Mouse (Mus musculus): ENCODE results near the gene a.
"Not testable (repeated sequence)": the region's sequence is repeated elsewhere in the genome, so short reads cannot be mapped to it uniquely, and the experiment has no call there.

a gene

DNA sequence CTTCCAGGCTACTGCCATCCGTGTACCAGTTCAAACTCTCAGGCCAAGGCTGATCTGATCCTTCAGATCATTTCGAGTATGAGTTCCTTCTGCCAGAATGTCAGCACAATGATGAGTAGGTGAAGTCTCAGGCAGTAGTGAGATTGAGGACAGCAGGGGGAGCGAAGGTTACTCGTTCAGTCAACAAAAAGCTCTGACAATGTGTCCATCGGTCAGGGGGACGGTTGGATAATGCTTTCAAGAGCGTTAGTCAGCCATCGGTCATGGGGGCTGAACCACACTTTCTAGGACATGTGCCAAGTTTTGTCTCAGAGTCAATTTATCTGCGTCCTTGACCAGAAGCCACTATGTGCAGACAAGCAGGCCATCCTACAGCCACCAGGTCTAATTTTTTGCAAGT lies 225.5 kb downstream of the a start:
- not testable (repeated sequence) for DNase-seq

DNA sequence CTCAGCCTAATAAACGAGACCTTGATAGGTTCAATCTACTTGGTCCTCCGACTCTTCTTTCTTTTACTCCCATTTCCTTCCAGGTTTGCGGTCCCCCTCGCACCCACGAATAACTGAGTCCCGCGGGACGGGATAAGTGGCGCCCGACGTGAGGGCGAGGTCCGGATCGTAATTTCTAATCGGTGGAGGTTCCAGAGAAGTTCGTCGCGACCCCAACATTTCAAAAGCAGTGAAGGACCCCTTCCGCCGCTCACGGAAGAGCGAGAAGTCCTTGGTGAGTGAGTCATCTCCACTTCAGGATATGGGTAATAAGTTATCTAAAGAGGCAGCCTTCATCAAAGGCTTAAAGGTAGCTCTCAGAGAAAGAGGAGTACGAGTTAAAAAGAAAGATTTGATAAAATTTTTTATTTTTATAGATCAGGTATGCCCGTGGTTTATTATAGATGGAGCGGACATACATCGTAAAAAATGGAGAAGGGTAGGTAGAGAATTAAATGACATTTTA lies 227.1 kb downstream of the a start, which contains the start of gene Gm14226:
Gm14226 (plus strand) TSS at position 16 of the 505 bp plus-strand sequence.
- not testable (repeated sequence) for DNase-seq

DNA sequence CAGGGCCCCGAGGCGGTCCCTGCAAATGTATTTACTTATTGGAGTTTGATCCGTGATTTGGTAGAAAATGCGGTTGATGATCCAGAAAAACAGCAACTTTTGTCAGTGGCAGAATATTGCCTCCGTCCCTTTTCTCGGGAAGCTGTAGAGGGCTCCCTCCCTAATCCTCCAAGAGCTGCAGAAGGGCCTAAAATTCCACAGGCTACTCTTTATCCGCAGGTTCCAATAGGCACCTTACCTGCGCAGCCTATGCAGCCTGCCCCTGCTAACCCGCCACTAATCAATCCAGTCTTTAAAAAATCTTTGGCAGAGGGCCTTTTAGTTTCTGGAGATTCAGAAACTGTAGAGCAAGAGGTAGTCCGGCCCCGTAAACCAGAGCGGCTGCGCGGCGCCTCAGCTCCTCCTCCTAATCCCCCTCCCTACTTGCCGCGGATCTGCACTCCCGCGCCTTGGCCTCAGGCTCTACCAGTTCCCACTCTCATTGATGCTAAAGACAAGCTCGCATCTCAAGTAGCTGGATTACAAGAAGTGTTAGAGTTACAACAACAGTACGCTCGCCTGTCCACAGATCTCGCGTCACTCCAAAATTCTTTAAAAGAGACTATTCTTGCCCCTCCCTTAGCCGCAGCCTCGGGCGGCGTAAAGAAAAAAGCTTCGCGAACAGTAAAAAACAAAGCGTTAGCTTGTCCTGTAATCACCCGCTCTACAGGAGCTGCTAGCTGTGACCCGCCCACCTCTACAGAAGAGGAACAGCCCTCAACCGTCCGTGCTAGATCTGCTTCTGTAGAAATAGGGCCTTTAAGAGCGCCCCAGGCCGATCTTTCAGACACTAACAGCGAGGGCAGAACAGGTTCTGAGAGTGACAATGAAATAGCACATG lies 227.8 kb downstream of the a start:
- DNase-seq = peak; percentile 69

DNA sequence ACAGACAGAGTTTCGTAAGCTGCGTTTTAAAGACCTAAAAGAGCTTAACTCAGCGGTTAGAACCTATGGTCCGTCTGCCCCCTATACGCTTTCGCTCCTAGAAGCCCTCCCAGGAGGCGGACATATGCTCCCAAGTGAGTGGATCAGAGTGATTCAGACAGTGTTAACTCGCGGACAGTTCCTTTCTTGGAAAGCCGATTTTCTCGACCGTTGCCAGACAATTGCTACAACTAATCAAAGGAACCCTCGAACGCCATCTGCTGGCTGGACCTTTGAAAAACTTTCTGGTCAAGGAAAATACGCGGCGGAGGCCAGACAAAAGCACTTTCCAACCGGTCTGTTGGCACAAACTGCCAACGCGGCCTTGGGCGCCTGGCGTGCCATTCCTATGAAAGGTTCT lies 228.5 kb downstream of the a start:
- DNase-seq = peak; percentile 90

DNA sequence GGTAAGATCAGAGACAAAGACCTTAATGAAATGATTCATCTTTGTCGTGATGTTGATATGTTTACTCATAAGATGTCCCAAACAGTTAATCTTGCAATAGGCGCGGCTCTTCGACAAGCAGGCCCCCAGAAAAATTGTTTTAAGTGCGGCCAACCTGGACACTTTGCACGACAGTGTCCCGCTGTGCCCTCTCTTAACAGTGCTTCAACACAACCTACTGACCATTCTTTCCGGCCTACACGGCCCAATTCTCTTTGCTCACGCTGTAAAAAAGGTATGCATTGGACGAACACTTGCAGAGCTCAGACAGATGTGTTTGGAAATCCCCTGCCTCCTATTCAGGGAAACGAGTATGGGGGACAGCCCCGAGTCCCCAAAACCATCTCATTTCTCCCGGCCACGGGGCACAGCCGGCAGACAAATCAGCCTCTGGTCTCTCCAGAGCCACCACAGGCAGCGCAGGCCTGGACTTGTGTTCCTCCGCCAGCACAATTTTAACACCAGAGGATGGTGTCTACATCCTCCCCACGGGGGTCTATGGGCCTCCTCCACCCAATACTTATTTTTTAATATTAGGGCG lies 229.1 kb downstream of the a start:
- DNase-seq = not testable (repeated sequence)

DNA sequence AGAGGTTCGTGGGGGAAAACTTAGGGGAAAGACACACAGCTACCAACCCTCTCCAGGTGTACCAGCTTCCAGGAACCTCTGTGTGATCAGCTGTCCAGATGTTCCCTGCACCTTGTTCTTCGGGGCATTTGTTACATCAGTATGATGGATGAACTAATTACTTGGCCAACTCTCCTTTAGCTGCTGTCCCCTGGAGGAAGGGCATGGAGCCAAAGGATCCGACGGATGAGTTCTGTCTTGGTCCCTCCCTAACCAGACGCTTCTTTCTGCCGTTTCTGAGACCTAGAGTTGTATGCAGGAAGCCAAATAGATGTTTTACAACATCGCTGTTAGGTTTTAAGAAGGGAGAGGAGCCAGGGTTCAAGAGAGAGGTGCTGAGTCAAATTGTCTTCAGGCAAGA lies 239.6 kb downstream of the a start:
- DNase-seq = no peak

DNA sequence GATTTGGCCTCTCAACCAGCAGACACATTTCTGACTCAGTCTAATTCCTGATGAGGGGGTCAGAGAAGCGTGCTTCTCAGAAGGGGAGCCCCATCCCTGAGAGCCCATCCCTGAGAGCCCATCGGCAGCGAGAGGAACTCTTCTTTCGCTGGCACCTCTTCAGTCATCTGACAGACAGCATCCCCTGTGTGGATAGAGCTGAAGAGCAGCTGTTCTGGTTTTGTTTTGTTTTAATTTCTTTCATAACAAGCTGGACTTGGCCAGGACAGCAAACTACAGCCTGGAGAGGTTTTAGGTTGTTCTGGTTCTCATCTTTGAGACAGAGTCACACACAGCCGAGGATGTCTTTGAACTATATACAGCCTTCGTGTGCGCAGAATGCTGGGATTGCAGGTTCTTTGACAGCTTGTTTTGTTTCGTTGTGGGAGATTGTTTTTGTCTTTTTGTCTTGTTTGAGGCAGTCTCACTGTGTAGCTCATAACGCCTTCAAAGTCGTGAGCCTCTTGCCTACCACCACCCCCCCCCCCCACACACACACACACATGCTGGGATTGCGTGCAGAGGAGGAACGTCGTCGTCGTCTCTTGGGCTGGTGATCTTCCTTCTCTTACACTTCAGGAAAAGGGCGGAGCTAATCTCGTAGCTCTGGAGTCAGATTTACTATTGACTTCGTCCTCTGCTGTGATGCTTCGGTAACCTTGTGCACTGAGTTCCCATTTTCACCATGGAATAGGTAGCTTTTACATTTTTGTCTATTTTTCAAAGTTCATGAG lies 241.9 kb downstream of the a start:
- no peak for DNase-seq

DNA sequence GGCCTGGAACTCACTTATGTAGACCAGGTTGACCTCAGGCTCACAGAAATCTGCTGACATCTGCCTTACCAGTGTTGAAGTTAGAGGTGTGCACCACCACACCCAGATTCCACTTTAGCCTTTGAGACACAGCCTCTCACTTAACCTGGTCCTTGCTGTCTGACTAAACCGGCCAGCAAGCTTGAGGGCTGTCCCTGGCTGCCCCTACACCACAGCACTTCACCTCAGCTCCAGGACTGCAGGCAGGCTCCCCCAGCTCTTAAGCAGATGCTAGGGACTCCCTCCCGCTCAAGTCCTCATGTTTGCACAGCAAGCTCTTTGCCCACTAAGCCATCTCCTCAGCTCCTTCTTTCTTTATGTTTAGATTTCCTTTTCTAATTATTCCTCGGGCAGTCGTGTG lies 248.8 kb downstream of the a start:
- no peak for DNase-seq

DNA sequence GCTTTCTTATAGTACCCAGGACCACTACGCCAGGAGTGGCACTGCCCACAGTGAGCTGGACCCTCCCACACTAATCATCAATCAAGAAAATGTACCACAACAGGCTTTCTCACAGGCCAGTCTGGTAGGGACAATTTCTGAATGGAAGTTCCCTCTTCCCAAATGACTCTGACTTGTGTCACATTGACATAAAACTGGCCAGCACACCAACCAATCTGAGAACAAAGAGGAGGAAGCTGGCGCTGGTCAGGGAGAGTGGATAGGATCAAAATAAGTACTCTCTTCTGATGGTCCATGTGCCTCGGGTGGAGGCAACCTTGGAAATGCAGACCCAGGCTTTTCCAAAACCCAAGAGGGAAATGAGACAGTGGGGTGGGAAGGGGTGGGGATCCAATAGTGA lies 253.3 kb downstream of the a start:
- DNase-seq = no peak

DNA sequence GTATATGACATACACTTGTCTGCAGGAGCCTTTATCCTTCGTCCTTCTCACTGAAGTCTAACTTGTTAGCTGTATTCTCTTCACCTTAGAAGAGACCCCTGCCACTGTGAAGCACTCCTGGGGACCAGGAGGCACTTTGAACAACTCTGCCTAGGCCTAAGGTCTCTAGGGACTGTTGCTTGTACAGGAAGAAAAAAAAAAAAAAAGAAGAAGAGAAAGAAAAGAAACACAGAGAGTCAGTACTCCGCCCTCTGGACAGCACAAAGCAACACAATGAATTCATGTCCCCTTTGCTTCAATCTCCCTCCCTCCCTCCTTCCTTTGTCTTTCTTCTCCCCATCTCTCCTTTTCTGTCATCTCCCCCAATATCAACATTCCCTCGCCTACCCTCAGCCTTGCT lies 253.9 kb downstream of the a start:
- no peak for DNase-seq

DNA sequence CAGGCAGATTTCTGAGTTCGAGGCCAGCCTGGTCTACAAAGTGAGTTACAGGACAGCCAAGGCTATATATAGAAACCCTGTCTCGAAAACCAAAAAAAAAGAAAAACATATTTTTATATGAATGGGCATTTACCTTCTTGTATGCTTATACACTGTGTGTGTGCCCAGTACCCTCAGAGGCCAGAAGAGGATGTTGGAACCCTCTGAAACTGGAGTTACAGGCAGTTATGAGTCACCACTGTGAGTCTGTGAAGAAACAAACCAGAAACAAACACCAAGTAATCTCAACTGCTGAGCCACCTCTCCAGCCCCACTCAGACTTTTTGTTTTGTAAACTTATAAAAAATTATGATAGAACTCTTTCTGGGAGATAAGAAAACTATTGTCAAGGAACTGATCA lies 255.6 kb downstream of the a start:
- no peak for DNase-seq

DNA sequence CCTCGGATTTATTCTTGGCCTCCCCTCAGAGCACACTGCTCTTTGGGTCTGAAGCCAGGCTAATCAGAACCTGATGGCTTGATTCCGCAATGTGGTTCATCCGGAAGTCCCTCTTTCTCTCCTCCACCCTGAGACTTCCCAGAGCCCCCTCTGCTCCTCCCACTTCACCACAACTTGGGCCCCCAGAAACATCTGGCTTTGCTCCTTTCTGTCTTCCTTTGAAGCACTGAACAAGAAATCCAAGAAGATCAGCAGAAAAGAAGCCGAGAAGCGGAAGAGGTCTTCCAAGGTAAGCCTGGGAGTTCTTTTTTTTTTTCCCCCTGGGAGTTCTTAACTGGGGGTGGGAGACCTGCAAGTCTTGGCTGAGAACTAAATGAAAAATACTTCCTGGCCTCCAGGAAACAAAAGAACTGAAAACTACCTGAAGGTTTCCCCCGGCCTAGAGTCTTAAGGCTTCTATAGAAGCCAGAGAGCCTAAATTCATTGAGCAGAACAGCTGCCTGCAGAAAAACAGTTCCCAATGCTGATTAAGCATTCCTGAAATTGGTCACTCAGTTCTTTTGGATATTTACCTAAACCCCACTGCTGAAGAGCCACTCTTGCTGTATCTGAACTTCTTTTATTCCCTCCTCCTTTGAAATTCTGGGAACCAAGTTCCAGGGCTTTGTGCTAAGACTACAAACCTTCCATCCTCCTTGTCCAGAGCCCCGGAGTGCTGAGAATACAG lies 256.4 kb downstream of the a start:
- DNase-seq = no peak

DNA sequence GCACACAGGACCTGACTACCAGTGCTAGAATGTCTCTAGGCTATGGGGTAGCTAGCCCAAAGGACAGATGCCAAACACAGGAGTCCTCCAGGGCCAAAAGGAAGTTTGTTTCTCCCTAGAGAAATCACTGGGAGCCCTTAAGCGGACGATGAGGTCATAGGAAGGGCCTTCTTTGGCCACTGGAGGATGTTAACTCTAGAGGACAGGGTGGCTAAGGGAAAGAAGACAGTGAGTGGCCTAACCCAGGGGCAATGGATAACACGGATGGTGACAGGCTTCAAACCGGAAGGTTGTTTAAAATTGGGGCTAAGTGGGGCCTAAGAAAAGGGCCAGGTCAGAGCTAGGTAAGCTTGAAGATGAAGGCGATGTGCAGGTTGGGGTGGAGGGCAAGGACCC lies 258.9 kb downstream of the a start:
- no peak for DNase-seq

DNA sequence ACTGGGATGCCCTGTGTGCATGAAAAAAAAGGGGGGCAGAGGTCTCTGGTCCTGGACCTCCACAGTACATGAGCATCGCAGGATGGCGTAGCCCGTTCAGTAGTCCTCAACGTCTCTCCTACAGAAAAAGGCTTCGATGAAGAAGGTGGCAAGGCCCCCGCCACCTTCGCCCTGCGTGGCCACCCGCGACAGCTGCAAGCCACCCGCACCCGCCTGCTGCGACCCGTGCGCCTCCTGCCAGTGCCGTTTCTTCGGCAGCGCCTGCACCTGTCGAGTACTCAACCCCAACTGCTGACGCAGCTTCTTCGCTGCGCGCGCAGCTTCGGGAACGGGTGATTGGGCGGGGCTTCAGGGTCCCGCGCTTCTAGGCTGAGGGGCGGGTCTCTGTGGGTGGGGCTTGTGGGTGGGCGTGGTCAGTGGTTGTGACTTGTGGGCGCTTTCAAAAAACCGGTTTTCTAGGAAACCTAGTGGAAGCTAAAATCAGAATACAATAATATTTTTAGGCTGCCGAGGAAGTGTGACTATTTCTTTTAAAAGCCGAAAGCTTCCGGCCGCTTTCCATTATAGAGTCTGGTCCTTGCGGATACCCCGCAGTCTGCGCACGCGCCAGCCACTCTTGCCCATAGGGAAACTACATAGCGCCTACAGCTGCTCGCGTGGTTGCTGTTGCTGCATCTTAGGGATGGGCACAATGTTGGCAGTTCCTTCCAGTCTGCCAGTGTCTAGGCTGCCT lies 259.5 kb downstream of the a start:
- peak; percentile 99 for DNase-seq

DNA sequence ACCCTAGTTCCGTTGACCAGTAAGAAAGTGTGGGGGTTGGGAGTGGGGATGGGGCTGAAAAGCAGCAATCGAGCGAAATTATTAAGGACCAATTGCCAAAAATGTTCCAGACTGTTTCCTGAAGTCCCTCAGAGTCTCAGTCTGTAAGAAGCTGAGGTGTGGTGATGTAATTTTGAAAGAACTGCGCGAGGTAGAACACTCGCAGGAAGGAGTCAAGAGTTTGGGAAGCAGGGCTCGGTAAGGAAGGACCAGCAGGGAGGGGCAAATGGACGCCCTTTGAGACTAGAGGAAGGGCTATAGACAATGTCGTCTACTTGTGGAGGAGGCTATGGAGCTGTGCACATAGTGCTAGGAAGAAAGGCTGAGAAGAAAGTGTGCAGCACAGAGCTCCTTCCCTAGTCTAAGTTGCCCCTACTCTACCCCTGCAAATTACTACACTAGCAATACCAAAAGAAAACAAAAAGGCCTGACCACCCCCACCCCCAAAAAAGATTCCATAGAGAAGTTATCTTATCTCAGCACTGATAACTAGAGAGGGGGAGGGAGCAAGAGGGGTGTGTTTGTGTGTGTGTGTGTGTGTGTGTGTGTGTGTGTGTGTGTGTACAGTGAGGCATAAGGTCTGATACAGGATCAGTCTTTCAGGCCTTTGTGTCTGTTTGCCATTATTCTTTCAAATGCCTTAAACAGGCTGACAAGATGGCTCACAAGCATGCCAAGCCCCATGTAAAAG lies 260.6 kb downstream of the a start:
- DNase-seq = no peak

DNA sequence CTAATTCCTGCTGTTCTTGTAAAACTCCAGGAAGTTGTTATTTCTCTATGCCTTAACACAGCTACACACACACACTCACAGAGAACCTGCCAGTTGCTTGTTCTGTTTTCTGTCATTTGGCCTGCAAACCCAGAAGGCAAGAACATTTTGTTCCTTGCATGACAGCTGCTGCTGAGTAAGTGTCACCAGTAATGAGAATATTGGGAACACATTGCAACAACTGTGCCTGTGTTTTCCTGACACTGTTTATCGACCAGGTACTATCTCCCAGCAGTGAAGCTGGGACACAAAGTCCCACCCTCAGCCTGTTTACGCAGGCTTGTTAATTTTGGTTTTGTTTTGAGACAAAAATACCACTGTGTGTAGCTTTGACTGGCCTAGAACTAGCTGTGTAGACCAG lies 261.5 kb downstream of the a start:
- DNase-seq = no peak

DNA sequence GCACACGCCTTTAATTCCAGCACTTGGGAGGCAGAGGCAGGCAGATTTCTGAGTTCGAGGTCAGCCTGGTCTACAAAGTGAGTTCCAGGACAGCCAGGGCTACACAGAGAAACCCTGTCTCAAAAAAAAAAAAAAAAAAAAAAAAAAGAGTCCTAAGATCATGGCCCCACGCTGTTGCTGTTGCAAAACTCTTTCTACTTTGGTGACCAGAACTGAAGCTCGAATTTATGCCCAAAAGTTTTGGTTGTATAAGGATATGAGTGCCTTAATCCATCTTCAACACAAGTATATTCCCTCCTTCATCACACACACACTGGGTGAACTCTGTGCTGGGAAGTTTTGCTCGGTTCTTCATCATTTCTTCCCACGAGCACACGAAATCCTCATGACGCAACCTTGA lies 262.3 kb downstream of the a start:
- DNase-seq = not testable (repeated sequence)

DNA sequence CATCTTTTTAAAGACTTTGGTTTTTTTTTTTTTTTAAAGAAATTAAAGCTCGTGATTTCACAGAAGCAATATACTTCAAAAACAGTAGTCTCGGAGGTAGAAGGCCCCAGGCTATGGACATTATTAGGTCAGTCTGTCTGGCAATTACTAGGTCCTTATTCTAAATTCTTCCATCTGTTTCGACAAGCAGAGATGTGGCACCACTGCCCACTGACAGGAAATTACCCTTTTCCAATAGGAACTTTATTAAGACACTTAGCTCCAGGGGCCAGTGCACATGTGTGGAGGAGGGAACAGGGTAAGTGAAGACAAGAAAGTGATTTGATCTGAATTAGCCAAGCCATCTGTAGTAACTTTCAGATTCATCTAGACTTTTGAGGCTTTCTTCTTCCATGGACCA lies 263.5 kb downstream of the a start:
- no peak for DNase-seq

DNA sequence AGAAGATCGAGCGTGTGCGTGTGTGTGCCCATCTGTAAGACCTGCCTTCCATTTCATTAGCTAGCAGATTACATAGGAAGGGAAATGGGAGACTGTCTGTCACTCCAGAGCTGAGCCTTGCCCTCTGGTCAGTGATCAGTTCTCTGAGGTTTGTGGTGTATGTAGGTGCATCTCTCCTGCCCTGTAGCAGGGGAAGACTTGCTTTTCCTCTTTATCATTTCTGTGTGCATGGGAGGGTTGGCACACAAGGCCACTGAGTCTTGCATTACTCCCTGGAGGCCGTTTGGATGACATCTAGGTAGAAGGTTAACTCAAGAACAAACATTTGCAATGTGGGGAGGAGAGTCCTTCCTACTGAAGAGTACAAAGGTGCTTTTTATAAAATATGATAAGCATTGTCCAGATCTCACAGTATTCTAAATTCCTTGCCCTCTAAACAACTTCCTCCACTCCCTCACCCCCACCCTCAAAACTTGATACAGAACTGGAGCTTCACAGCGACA lies 264.9 kb downstream of the a start:
- no peak for DNase-seq

DNA sequence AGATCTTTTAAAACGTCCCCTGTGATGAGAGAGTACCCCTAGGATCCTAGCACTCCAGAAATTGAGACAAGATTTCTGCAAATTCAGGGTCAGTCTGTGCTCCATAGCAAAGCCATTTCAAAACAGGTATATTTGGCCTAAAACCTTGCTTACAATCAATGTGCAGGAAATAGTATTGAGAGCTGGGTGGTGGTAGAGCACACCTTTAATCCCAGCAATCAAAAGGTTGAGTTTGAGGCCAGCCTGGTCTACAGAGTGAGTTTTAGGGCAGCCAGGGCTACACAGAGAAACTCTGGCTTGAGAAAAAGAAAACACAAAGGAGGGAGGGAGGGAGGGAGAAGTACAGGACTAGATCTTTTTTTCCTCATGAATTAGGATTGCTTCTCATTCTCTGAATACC lies 266.2 kb downstream of the a start:
- DNase-seq = no peak

DNA sequence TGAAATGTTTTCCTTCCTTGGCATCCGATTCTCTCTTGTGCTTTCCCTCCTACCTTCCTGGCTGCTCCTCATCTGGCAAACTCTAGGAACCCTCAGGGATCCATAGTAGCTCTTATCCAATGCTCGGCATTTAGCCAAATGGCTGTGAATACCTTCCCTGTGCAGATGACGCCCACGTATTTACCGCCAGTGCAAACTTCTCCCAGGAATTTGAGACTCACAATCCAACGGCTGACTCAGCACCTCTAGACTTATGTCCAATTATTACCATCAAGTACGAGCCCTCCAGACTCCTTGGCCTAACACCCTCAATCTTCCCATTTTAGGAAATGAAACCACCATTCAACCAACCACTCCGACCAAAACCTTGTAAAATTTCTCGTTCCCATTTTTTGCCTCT lies 279.8 kb downstream of the a start:
- DNase-seq = no peak
